Mouse (Mus musculus) layer of hippocampus, adult 9-11 months (tissue): ENCODE data around the gene Rlf.
A peak's percentile ranks its signal among the peaks of the same experiment; 100 is the strongest.
"Not testable (repeated sequence)": the region's sequence is repeated elsewhere in the genome, so short reads cannot be mapped to it uniquely, and the experiment has no call there.

Experiments used
- DNase-seq: peaks from one replicate; pipeline ENCODE4 v3.0.0; 2022

Gene Rlf

GRCm38 (mm10) chr4:121214793-121215304 is at the start of gene Rlf:
Gene Rlf, minus strand, starts transcription at chr4:121215084.
- DNase-seq, result peak; percentile 97

- DNase-seq, result no peak
Measured at GRCm38 (mm10) chr4:121241612-121242000, 26.7 kb upstream of the Rlf start.

GRCm38 (mm10) chr4:121240637-121241611 is 26.0 kb upstream of the Rlf start:
- no peak for DNase-seq

GRCm38 (mm10) chr4:121239878-121240277 is 25.0 kb upstream of the Rlf start:
- no peak for DNase-seq

GRCm38 (mm10) chr4:121231772-121232414 is 17.0 kb upstream of the Rlf start:
- DNase-seq, result no peak

- DNase-seq, result no peak
Measured at GRCm38 (mm10) chr4:121230943-121231614, 16.2 kb upstream of the Rlf start.

GRCm38 (mm10) chr4:121227072-121227471 is 12.2 kb upstream of the Rlf start:
- DNase-seq, result peak; percentile 78

- no peak for DNase-seq
Measured at GRCm38 (mm10) chr4:121225177-121225576, 10.3 kb upstream of the Rlf start.

- DNase-seq, result no peak
Measured at GRCm38 (mm10) chr4:121223136-121223535, 8.3 kb upstream of the Rlf start.

GRCm38 (mm10) chr4:121216216-121216615 is 1.3 kb upstream of the Rlf start:
- no peak for DNase-seq

- no peak for DNase-seq
Measured at GRCm38 (mm10) chr4:121215489-121215888, 605 bp upstream of the Rlf start.

- DNase-seq, result peak; percentile 41
Measured at GRCm38 (mm10) chr4:121213936-121214792, 720 bp downstream of the Rlf start.

- DNase-seq, result no peak
Measured at GRCm38 (mm10) chr4:121208911-121209310, 6.0 kb downstream of the Rlf start.

GRCm38 (mm10) chr4:121197856-121198255 is 17.0 kb downstream of the Rlf start:
- DNase-seq, result no peak

GRCm38 (mm10) chr4:121196995-121197394 is 17.9 kb downstream of the Rlf start:
- no peak for DNase-seq

GRCm38 (mm10) chr4:121196205-121196604 is 18.7 kb downstream of the Rlf start:
- no peak for DNase-seq

- DNase-seq, result no peak
Measured at GRCm38 (mm10) chr4:121194736-121195135, 20.1 kb downstream of the Rlf start.

GRCm38 (mm10) chr4:121192306-121192705 is 22.6 kb downstream of the Rlf start:
- DNase-seq, result no peak

- DNase-seq, result no peak
Measured at GRCm38 (mm10) chr4:121189341-121189740, 25.5 kb downstream of the Rlf start.

GRCm38 (mm10) chr4:121179669-121180068 is 35.2 kb downstream of the Rlf start:
- DNase-seq, result no peak

GRCm38 (mm10) chr4:121167656-121168055 is 47.2 kb downstream of the Rlf start:
- no peak for DNase-seq

GRCm38 (mm10) chr4:121166697-121167096 is 48.2 kb downstream of the Rlf start:
- not testable (repeated sequence) for DNase-seq
